Mouse (Mus musculus) midbrain, embryonic 10.5 days (tissue): Measurements from ENCODE around the gene Pot1a. TPM values are rescaled to one million over a fixed set of nuclear protein-coding genes. Genes with fewer than 3 reads are reported as not detected.

ENCODE experiments used
- DNase-seq: peaks from one replicate; pipeline ENCODE4 v3.0.0-alpha.2; 2017; ENCODE audit warnings: low spot score
- H3K27ac ChIP-seq: fragments of 300-500 bp; sonication (generic); replicated peaks from 2 replicates; pipeline ENCODE4 v1.5.1; 2016; ENCODE audit warnings: mild to moderate bottlenecking
- H3K27me3 ChIP-seq: fragments of 300-500 bp; sonication (generic); 2 replicates; pipeline ENCODE4 v1.6.1; 2016; ENCODE audit warnings: low read depth, mild to moderate bottlenecking; ENCODE audit not compliant: poor library complexity, severe bottlenecking
- H3K36me3 ChIP-seq: fragments of 300-500 bp; sonication (generic); 2 replicates; pipeline ENCODE4 v1.6.1; 2016; ENCODE audit warnings: mild to moderate bottlenecking, moderate library complexity
- H3K4me1 ChIP-seq: fragments of 300-500 bp; sonication (generic); 2 replicates; pipeline ENCODE4 v1.6.1; 2016
- H3K4me3 ChIP-seq: fragments of 300-500 bp; sonication (generic); 2 replicates; pipeline ENCODE4 v1.5.1; 2016; ENCODE audit warnings: mild to moderate bottlenecking, moderate library complexity
- H3K9me3 ChIP-seq: fragments of 300-500 bp; sonication (generic); replicated peaks from 2 replicates; pipeline ENCODE4 v1.6.1; 2016; ENCODE audit warnings: mild to moderate bottlenecking
- WGBS: fragments of 180-500 bp; shearing (Covaris S2); methylation state at CpG from one replicate; pipeline ENCODE4 v1.1.7; 2016; 5-methylcytosine and 5-hydroxymethylcytosine counted together
- polyA plus RNA-seq: library from polyadenylated mRNA; unstranded; fragments of >200 nt; fragmentation: Nextera tagmentation; extraction: Ambion mirVana; gene quantifications from 2 replicates; pipeline ENCODE4 v1.2.1, GENCODE M21; 2016

Pot1a gene
- polyA plus RNA-seq, 1 experiment from 2014 or later: 39.6 TPM

DNA sequence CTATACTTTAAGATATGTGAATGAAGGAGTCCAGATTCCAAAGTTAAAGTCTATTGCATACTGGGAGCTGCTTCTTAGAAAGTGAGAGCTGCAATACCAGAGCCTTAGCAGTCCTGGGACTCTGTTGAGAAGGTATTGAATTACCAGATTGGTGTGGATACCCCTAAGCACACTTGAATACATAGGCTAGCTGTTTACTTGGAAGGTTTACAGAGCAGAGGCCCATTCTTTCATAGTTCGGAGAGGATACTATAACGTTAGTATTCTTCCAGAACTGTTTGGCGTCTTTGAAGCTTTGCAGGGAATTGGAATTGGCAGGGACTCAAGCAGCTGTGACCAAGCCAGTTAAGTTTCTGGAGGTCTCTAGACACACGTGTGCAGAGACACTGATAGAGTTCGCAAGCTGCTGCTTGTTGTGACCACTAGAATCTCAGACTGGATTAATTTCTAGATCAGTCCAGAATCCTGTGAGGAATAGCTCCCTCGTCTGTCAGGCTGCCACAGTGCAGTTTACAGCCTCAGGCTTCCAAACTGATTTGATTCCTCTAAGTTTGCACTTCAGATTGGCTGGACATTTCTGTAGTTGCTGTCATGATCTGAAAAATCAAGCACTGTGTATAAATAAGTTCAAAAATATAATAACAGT is 99.7 kb downstream of the Pot1a start:
- Histone ChIP-seq H3K27me3 (no peaks in the 10 kb centered on the region), H3K4me3 (no peak overlapping the region), H3K27ac (no peak overlapping the region), H3K36me3 (no peaks in the 10 kb centered on the region), H3K9me3 (no peaks in the 10 kb centered on the region), H3K4me1 (no peaks in the 10 kb centered on the region)
- DNase-seq: peak; percentile 14
- WGBS: 61% methylated on average over 6 of the region's 6 CpGs

GRCm38 (mm10) chr6:25699956-25700355 is 109.1 kb downstream of the Pot1a start:
- no peak for DNase-seq
- 44% methylated on average over 2 of the region's 2 CpGs for WGBS
- Histone ChIP-seq H3K36me3 (no peaks in the 10 kb centered on the region), H3K27me3 (no peaks in the 10 kb centered on the region), H3K27ac (no peak overlapping the region), H3K9me3 (no peaks in the 10 kb centered on the region), H3K4me3 (no peak overlapping the region), H3K4me1 (no peaks in the 10 kb centered on the region)

Other genes with a start within 250 kb of the Pot1a start
- 0.94 and 1.3 TPM in 2 replicates for gene Gpr37, start 118.5 kb downstream of the Pot1a start, polyA plus RNA-seq